Comparison of ENCODE assay signal across 8 mouse cellular contexts in the genomic region with DNA sequence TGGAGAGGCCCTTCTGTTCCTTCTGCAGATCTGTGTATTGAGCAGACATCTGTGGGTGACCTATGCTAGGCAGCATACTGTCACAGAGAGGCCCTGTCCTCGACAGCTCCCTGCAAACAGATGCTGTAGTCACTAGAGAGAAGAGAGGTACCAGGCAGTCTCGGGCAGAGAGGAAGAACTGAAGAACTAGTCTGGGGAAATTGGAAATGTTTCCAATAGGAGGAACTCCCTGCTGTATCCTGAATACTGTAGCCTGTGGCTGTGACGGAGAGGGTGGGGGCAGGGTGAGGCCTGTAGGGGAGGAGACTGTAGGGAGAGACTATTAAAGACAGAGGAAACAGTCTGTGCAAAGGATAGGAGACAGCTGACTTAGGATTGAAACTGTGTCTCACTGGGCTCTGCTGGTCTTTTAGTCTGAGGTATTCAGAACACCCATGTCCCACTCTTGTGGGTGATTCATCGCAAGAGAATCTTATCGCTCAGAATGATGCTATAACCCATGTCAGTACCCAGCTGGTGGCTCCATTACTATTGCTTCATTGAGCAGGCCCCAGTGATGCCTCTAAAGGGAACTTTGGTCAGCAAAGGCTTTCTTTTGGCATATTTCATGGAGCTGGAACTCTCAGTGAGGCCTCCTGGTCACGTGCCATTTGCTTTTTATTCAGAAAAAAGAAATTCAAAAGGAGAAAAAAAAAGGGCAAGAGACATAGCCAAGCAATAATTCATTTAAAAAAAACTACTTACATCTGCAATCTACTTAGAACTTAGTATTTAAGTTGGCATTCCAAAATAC. TPM values are rescaled to one million over a fixed set of nuclear protein-coding genes. Genes with fewer than 3 reads are reported as not detected.
DNase-seq lines count a peak whose midpoint lies in the region; ATAC-seq and TF ChIP-seq lines count a peak whose summit lies in the region.

No protein-coding gene starts in this region.

- no peak for ATAC-seq in embryonic facial prominence, embryonic 13.5 days (ENCODE audit: insufficient number of reproducible peaks, insufficient read depth, low FRiP score, low TSS enrichment, low read depth)
- peak; percentile 68; the same call in 1 of the 2 replicates for ATAC-seq in heart, postnatal 0 days (ENCODE audit: insufficient read depth, low read depth)
- peak; percentile 70; the same call in 1 of the 2 replicates for ATAC-seq in limb, embryonic 15.5 days (ENCODE audit: insufficient number of reproducible peaks, low FRiP score, low TSS enrichment, low read depth)
- ATAC-seq in stomach, postnatal 0 days (ENCODE audit: low FRiP score, low TSS enrichment): peak; percentile 66

- no peak for DNase-seq in layer of hippocampus, adult 2 months (ENCODE audit: low spot score in 2 of 2)
- no peak for DNase-seq in layer of hippocampus, adult 18-20 months (ENCODE audit: low spot score in 2 of 2)
- peak; percentile 51 for DNase-seq in heart, postnatal 0 days (ENCODE audit: low spot score)
- peak; percentile 59 for DNase-seq in stomach, postnatal 0 days (ENCODE audit: low spot score)
- no peak for DNase-seq in right cerebral cortex, adult 2 months (ENCODE audit: low spot score in 2 of 2)
- no peak for DNase-seq in ovary, postnatal 14 days (ENCODE audit: low spot score)

- H3K36me3 ChIP-seq in embryonic facial prominence, embryonic 13.5 days: no peaks in the 10 kb centered on the region
- H3K36me3 ChIP-seq in heart, postnatal 0 days (replicated peaks; ENCODE audit: control insufficient read depth, insufficient read depth, low read length): no peaks in the 10 kb centered on the region
- no peaks in the 10 kb centered on the region for H3K36me3 ChIP-seq in limb, embryonic 15.5 days
- H3K36me3 ChIP-seq in stomach, postnatal 0 days (ENCODE audit: control insufficient read depth, insufficient read depth, low read length): no peaks in the 10 kb centered on the region

- H3K4me3 ChIP-seq in layer of hippocampus, adult 2 months: no peak overlapping the region
- no peak overlapping the region for H3K4me3 ChIP-seq in embryonic facial prominence, embryonic 13.5 days
- H3K4me3 ChIP-seq in heart, postnatal 0 days (ENCODE audit: low read depth, low read length): no peak overlapping the region
- H3K4me3 ChIP-seq in limb, embryonic 15.5 days: no peak overlapping the region
- H3K4me3 ChIP-seq in stomach, postnatal 0 days (ENCODE audit: low read depth, low read length): no peak overlapping the region

- no peaks in the 10 kb centered on the region for H3K9me3 ChIP-seq in embryonic facial prominence, embryonic 13.5 days
- H3K9me3 ChIP-seq in heart, postnatal 0 days (replicated peaks; ENCODE audit: control insufficient read depth, low read length): no peaks in the 10 kb centered on the region
- H3K9me3 ChIP-seq in limb, embryonic 15.5 days: no peaks in the 10 kb centered on the region
- no peaks in the 10 kb centered on the region for H3K9me3 ChIP-seq in stomach, postnatal 0 days (ENCODE audit: control insufficient read depth, low read length)

- 42% methylated on average over 6 of the region's 6 CpGs for WGBS in embryonic facial prominence, embryonic 13.5 days
- 44% methylated on average over 6 of the region's 6 CpGs for WGBS in heart, postnatal 0 days
- 31% methylated on average over 6 of the region's 6 CpGs for WGBS in limb, embryonic 15.5 days
- 45% methylated on average over 6 of the region's 6 CpGs for WGBS in stomach, postnatal 0 days

- 0 out of 2 replicates have a peak overlapping the region, but pooled peaks have one; percentile 16 for H3K9ac ChIP-seq in embryonic facial prominence, embryonic 13.5 days
- no peak overlapping the region for H3K9ac ChIP-seq in heart, postnatal 0 days (replicated peaks; ENCODE audit: low read depth, low read length)
- no peak overlapping the region for H3K9ac ChIP-seq in limb, embryonic 15.5 days
- no peak overlapping the region for H3K9ac ChIP-seq in stomach, postnatal 0 days (ENCODE audit: low read length)

- H3K4me1 ChIP-seq in embryonic facial prominence, embryonic 13.5 days: peaks cover 31% of the 10 kb centered on the region
- peaks cover 4% of the 10 kb centered on the region; the same call in 1 of the 2 replicates for H3K4me1 ChIP-seq in heart, postnatal 0 days (ENCODE audit: control insufficient read depth, insufficient read depth)
- H3K4me1 ChIP-seq in limb, embryonic 15.5 days: peaks cover 33% of the 10 kb centered on the region
- 0 out of 2 replicates have a peak, but pooled peaks cover 4% of the 10 kb centered on the region for H3K4me1 ChIP-seq in stomach, postnatal 0 days (replicated peaks; ENCODE audit: control insufficient read depth, insufficient read depth)

- no peak for TF ChIP-seq EP300 in heart, postnatal 0 days (IDR thresholded peaks at IDR 0.05; ENCODE audit: low read depth)
- TF ChIP-seq EP300 in stomach, postnatal 0 days (optimal IDR thresholded peaks at IDR 0.05): no peak

- no peak for TF ChIP-seq CTCF in layer of hippocampus, adult 2 months (conservative IDR thresholded peaks at IDR 0.05)
- no peak for TF ChIP-seq CTCF in heart, postnatal 0 days (IDR thresholded peaks at IDR 0.05; ENCODE audit: low read depth)
- TF ChIP-seq CTCF in stomach, postnatal 0 days (IDR thresholded peaks at IDR 0.05; ENCODE audit: low read depth): no peak

- peak overlapping the region; percentile 29; the same call in 1 of the 2 replicates for H3K27ac ChIP-seq in layer of hippocampus, adult 2 months
- peak overlapping the region; percentile 66; the same call in 1 of the 2 replicates for H3K27ac ChIP-seq in embryonic facial prominence, embryonic 13.5 days
- peak overlapping the region; percentile 71 for H3K27ac ChIP-seq in heart, postnatal 0 days (ENCODE audit: low read depth)
- peak overlapping the region; percentile 75 for H3K27ac ChIP-seq in limb, embryonic 15.5 days
- H3K27ac ChIP-seq in stomach, postnatal 0 days (replicated peaks): peak overlapping the region; percentile 19; the same call in 1 of the 2 replicates

- no peaks in the 10 kb centered on the region for H3K27me3 ChIP-seq in embryonic facial prominence, embryonic 13.5 days
- H3K27me3 ChIP-seq in heart, postnatal 0 days (ENCODE audit: control insufficient read depth, insufficient read depth, low read length): no peaks in the 10 kb centered on the region
- H3K27me3 ChIP-seq in limb, embryonic 15.5 days: no peaks in the 10 kb centered on the region
- H3K27me3 ChIP-seq in stomach, postnatal 0 days (ENCODE audit: control insufficient read depth, insufficient read depth, low read length): no peaks in the 10 kb centered on the region

- no peak overlapping the region for H3K4me2 ChIP-seq in embryonic facial prominence, embryonic 13.5 days
- no peak overlapping the region for H3K4me2 ChIP-seq in heart, postnatal 0 days (ENCODE audit: low read depth, low read length)
- no peak overlapping the region for H3K4me2 ChIP-seq in limb, embryonic 15.5 days
- H3K4me2 ChIP-seq in stomach, postnatal 0 days (replicated peaks; ENCODE audit: low read depth): no peak overlapping the region

RNA-seq across cellular contexts. Expression of a gene that starts 43.4 kb away (rescaled TPM):
- total RNA-seq in layer of hippocampus, adult 2 months (2021): 10 to 100 TPM; 27.4 to 27.9 TPM
- total RNA-seq in layer of hippocampus, adult 18-20 months (2021): 10 to 100 TPM; 28.9 to 29.8 TPM
- 15.6 and 18.1 TPM in 2 replicates for polyA plus RNA-seq in embryonic facial prominence, embryonic 13.5 days (2015; fragmentation: Nextera tagmentation; extraction: Ambion mirVana)
- total RNA-seq in heart, postnatal 0 days (2014; rRNA removed; ENCODE audit: low replicate concordance): 11.9 and 17.9 TPM in 2 replicates
- polyA plus RNA-seq in heart, postnatal 0 days (2015; fragmentation: Nextera tagmentation; extraction: Ambion mirVana): 6.5 TPM in 2 replicates
- polyA plus RNA-seq in limb, embryonic 15.5 days (2015; fragmentation: Nextera tagmentation; extraction: Ambion mirVana): 17.4 and 21.1 TPM in 2 replicates
- 4.9 and 5.0 TPM in 2 replicates for polyA plus RNA-seq in stomach, postnatal 0 days (2015; fragmentation: Nextera tagmentation; extraction: Ambion mirVana)

Comparison
In these comparisons a context has a peak if more than half of its experiments do, and no peak if none do; other contexts are left out.
1. DNase-seq: peak in heart, postnatal 0 days (single experiment) and stomach, postnatal 0 days (single experiment); none in layer of hippocampus, adult 2 months (0 of 2), layer of hippocampus, adult 18-20 months (0 of 2), right cerebral cortex, adult 2 months (0 of 2) and ovary, postnatal 14 days (single experiment).
2. H3K27ac ChIP-seq: peak in every context shown above with its lines; median percentile 75 in limb, embryonic 15.5 days; 71 in heart, postnatal 0 days; 66 in embryonic facial prominence, embryonic 13.5 days; 29 in layer of hippocampus, adult 2 months; 19 in stomach, postnatal 0 days.